Mouse (Mus musculus) cortical plate, adult 2 months (tissue): ENCODE data around the gene Gna11.

Experiments used
- CTCF ChIP-seq: fragments of 200-500 bp; IDR thresholded peaks from 2 replicates; pipeline ENCODE4 v1.5.1; 2011; ENCODE audit warnings: mild to moderate bottlenecking, control low read depth, low read length; ENCODE audit not compliant: insufficient read depth; ENCODE audit errors: extremely low read depth
- POLR2A ChIP-seq: fragments of 200-500 bp; IDR thresholded peaks from 2 replicates; pipeline ENCODE4 v1.6.1; 2011; ENCODE audit warnings: mild to moderate bottlenecking, low read length, control low read depth; ENCODE audit not compliant: insufficient read depth; ENCODE audit errors: extremely low read depth

DNA sequence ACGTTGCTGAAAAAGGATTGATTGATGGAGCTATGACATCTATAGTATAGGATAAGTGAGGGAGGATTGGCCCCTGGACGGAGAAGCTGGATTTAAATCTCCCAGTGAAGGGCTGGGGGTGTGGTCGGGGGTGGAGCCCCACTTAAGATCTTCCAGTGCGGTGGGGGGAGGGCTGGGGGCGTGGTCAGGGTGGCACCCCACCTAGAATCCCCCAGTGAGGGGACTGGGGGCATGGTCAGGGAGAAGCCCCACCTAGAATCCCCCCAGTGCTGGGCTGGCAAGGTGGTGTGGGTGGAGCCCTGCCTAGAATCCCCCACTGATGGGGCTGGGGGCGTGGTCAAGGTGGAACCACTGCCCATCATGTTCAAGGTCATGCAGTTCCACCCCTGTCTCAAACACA, 37.9 kb downstream of the Gna11 start:
- TF ChIP-seq CTCF (no peak), POLR2A (no peak)
